Mouse (Mus musculus): ENCODE measurements around the gene Ggn.
"Not testable (repeated sequence)": the region's sequence is repeated elsewhere in the genome, so short reads cannot be mapped to it uniquely, and the experiment has no call there.

DNA sequence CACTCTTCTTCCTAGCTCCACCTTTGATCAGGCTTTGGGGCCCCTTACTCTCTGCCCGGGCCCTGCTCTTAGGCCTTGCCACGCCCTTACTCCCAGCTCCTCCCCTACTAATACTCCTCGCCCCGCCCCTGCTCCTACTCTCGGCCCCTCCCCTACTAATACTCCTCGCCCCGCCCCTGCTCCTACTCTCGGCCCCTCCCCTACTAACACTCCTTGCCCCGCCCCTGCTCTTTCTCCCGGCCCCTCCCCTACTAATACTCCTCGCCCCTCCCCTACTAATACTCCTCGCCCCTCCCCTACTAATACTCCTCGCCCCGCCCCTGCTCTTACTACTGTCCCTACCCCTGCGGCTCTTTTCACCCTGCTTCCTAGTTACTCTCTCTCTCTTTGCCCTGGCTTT, 41.0 kb downstream of the Ggn start:
- TF ChIP-seq CTCF (IDR thresholded peaks at IDR 0.05; ENCODE audit: borderline replicate concordance, extremely low read depth, insufficient read depth, insufficient read length); POLR2A (IDR thresholded peaks at IDR 0.05; ENCODE audit: borderline replicate concordance, extremely low read depth, insufficient read depth, insufficient read length, poor library complexity, severe bottlenecking): not testable (repeated sequence)
